Mouse (Mus musculus): ENCODE measurements at regions not wholly inside any gene's neighbourhood (a gene's known extent, or its start where the extent isn't known, plus 50 kb on each side); places are given as distances from the start of the nearest gene placed in this dataset.

DNA sequence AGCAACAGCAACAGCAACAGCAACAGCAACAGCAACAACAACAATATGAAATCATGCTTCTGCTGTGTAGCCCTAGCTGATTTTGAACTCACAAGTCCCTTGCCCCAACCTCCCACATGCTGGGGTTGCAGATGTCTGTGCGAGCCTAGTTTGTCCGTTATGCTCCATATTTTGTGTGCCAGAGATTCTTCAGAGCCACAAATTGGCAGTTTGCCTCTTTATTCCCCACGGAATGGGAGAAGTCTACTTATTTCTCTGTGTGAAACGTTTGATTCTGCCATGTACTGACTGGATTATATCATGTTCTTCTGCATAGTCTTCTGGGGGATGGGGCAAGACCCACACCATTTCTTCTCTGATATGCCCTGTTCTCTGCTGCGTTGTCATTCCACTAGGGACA is 64.5 kb upstream of the Myocd start:
- 79% methylated on average over 5 of the region's 5 CpGs for WGBS
- no peak for ATAC-seq (ENCODE audit: low FRiP score)
- Histone ChIP-seq H3K4me2 (no peak overlapping the region), H3K9ac (no peak overlapping the region), H3K36me3 (no peaks in the 10 kb centered on the region), H3K4me3 (no peak overlapping the region), H3K9me3 (no peaks in the 10 kb centered on the region), H3K4me1 (replicated peaks) (no peaks in the 10 kb centered on the region), H3K27ac (no peak overlapping the region), H3K27me3 (no peaks in the 10 kb centered on the region)

DNA sequence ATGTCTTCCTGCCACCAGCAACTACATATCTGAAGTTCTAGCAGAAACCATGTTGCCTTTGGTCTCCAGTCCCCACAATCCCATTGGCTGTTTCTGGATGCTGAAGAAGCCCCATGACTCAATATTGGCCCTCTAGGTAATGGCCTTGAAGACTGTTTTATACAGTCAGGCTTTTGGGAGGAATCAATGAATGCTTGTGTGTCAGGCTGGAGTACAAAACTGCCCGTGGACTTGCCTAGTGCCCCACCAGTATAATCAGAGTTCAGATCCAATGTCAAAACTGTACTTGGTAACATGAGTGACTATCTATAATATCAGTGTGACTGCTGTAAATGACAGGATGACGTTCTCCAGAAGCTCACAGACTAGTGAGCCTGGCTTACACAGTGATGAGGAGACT is 63.3 kb upstream of the Myocd start:
- H3K27ac ChIP-seq, result no peak overlapping the region
- H3K36me3 ChIP-seq, result no peaks in the 10 kb centered on the region
- ATAC-seq (ENCODE audit: low FRiP score), result no peak
- no peak overlapping the region for H3K4me3 ChIP-seq
- no peak overlapping the region for H3K4me2 ChIP-seq
- H3K9ac ChIP-seq, result no peak overlapping the region
- H3K27me3 ChIP-seq, result no peaks in the 10 kb centered on the region
- 83% methylated on average over 2 of the region's 2 CpGs for WGBS
- H3K9me3 ChIP-seq, result no peaks in the 10 kb centered on the region
- no peaks in the 10 kb centered on the region for H3K4me1 ChIP-seq (replicated peaks)

- WGBS, result 66% methylated on average over 4 of the region's 4 CpGs
- Histone ChIP-seq H3K27me3 (no peaks in the 10 kb centered on the region), H3K27ac (no peak overlapping the region), H3K36me3 (no peaks in the 10 kb centered on the region), H3K4me1 (replicated peaks) (no peaks in the 10 kb centered on the region), H3K4me3 (no peak overlapping the region), H3K9me3 (no peaks in the 10 kb centered on the region), H3K9ac (no peak overlapping the region), H3K4me2 (no peak overlapping the region)
- ATAC-seq (ENCODE audit: low FRiP score), result no peak
These were observed 53.2 kb upstream of the Myocd start for GRCm38 (mm10) chr11:65322877-65323440.
